Mouse (Mus musculus) midbrain, postnatal 0 days (tissue): Measurements from ENCODE around the gene Strn. TPM values are rescaled to one million over a fixed set of nuclear protein-coding genes. Genes with fewer than 3 reads are reported as not detected.

Experiments
- ATAC-seq: fragments of 200-750 bp; cut with Nextera tagmentation; 2 replicates; pipeline ENCODE4 v1.8.0; 2017; ENCODE audit warnings: moderate number of reproducible peaks, mild to moderate bottlenecking, moderate TSS enrichment, moderate library complexity; ENCODE audit not compliant: low FRiP score
- DNase-seq: peaks from one replicate; pipeline ENCODE4 v3.0.0-alpha.2; 2015; ENCODE audit warnings: low spot score
- H3K27ac ChIP-seq: fragments of 300-500 bp; sonication (generic); 2 replicates; pipeline ENCODE4 v1.5.1; 2014; ENCODE audit warnings: low read depth, mild to moderate bottlenecking, low read length, mixed read lengths
- H3K27me3 ChIP-seq: fragments of 300-500 bp; sonication (generic); 2 replicates; pipeline ENCODE4 v1.6.1; 2014; ENCODE audit warnings: low read length, control low read depth, mixed read lengths; ENCODE audit not compliant: insufficient read depth
- H3K36me3 ChIP-seq: fragments of 300-500 bp; sonication (generic); 2 replicates; pipeline ENCODE4 v1.6.1; 2014; ENCODE audit warnings: low read length, control low read depth, mixed read lengths; ENCODE audit not compliant: insufficient read depth
- H3K4me1 ChIP-seq: fragments of 300-500 bp; sonication (generic); 2 replicates; pipeline ENCODE4 v1.6.1; 2014; ENCODE audit warnings: mild to moderate bottlenecking, control low read depth, antibody characterized with exemption, low read length, mixed read lengths; ENCODE audit not compliant: insufficient read depth
- H3K4me2 ChIP-seq: fragments of 300-500 bp; sonication (generic); 2 replicates; pipeline ENCODE4 v1.6.1; 2014; ENCODE audit warnings: low read depth, mild to moderate bottlenecking, low read length, mixed read lengths; ENCODE audit not compliant: poor library complexity, severe bottlenecking
- H3K4me3 ChIP-seq: fragments of 300-500 bp; sonication (generic); 2 replicates; pipeline ENCODE4 v1.5.1; 2014; ENCODE audit warnings: low read depth, mild to moderate bottlenecking, low read length, moderate library complexity
- H3K9ac ChIP-seq: fragments of 300-500 bp; sonication (generic); replicated peaks from 2 replicates; pipeline ENCODE4 v1.6.1; 2014; ENCODE audit warnings: mild to moderate bottlenecking, low read length, moderate library complexity, mixed read lengths; ENCODE audit not compliant: poor library complexity, severe bottlenecking
- H3K9me3 ChIP-seq: fragments of 300-500 bp; sonication (generic); 2 replicates; pipeline ENCODE4 v1.6.1; 2016; ENCODE audit warnings: low read length, control low read depth
- CTCF ChIP-seq: IDR thresholded peaks from 2 replicates; pipeline ENCODE4 v1.5.1; 2016; ENCODE audit warnings: antibody characterized with exemption, mild to moderate bottlenecking
- WGBS: fragments of 180-500 bp; shearing (Covaris S2); extraction: QIAGEN DNeasy Blood & Tissue Kit; methylation state at CpG from one replicate; pipeline ENCODE4 v1.1.7; 2014; 5-methylcytosine and 5-hydroxymethylcytosine counted together
- polyA plus RNA-seq: library from polyadenylated mRNA; unstranded; fragments of >200 nt; fragmentation: Nextera tagmentation; extraction: Ambion mirVana; gene quantifications from 2 replicates; pipeline ENCODE4 v1.2.1, GENCODE M21; 2015
- total RNA-seq: library from RNA; depleted of rRNA; stranded (reverse); fragments of >200 nt; gene quantifications from 2 replicates; pipeline ENCODE4 v1.2.3, GENCODE M21; 2014

Gene Strn
- total and polyA plus RNA-seq, 2 experiments from 2014 or later: 4.2 to 22.4 TPM

DNA sequence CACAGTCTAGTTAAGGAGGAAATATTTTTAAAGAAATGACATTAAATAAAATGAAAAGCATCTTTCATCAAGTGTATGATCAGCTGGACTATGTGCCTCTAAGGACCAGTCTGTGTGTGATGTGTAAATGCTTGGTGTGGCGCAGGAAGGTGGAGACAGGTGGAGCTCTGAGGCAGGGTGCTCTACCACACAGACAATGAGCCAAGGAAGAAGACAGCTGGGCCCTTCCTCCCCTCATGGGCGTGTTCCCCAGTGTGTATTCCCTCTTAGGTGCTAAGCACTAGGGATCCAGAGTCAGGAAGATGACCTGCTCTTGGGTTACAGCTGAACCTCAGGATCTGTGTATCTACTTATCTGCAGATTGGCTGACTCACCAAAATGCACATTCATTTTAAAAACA lies 122.5 kb downstream of the Strn start:
- TF ChIP-seq CTCF: no peak
- no peaks in the 10 kb centered on the region for H3K4me1 ChIP-seq
- H3K4me2 ChIP-seq: no peak overlapping the region
- no peak overlapping the region for H3K27ac ChIP-seq
- H3K27me3 ChIP-seq: no peaks in the 10 kb centered on the region
- no peak overlapping the region for H3K9ac ChIP-seq
- ATAC-seq (no peak), DNase-seq (no peak)
- 100% methylated on average over 2 of the region's 2 CpGs for WGBS
- H3K36me3 ChIP-seq: no peaks in the 10 kb centered on the region
- no peak overlapping the region for H3K4me3 ChIP-seq
- no peaks in the 10 kb centered on the region for H3K9me3 ChIP-seq

DNA sequence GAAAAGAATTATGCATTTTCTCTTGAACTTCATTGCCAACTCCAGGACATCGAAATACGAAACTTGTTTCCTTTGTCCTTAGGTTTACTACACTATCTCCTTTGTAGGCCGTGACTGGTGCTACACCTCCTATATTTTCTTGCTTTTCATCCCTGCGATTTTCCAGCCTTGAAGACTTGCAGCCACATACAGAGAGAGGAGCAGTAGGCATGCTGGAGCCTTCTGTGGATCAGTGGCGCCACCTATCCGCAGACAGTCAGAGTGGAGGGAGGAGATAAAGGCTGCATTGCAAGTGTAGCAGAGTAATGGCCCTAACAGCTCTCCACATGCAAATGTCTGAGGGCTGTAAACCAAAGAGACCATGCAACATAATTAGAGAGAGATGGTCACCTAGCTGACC lies 125.9 kb downstream of the Strn start:
- H3K4me2 ChIP-seq: no peak overlapping the region
- TF ChIP-seq CTCF: peak; percentile 69
- no peak overlapping the region for H3K9ac ChIP-seq
- no peaks in the 10 kb centered on the region for H3K36me3 ChIP-seq
- no peaks in the 10 kb centered on the region for H3K9me3 ChIP-seq
- ATAC-seq: no peak
- no peaks in the 10 kb centered on the region for H3K27me3 ChIP-seq
- peak; percentile 22 for DNase-seq
- H3K4me1 ChIP-seq: no peaks in the 10 kb centered on the region
- no peak overlapping the region for H3K4me3 ChIP-seq
- no peak overlapping the region for H3K27ac ChIP-seq
- WGBS: 69% methylated on average over 6 of the region's 6 CpGs

DNA sequence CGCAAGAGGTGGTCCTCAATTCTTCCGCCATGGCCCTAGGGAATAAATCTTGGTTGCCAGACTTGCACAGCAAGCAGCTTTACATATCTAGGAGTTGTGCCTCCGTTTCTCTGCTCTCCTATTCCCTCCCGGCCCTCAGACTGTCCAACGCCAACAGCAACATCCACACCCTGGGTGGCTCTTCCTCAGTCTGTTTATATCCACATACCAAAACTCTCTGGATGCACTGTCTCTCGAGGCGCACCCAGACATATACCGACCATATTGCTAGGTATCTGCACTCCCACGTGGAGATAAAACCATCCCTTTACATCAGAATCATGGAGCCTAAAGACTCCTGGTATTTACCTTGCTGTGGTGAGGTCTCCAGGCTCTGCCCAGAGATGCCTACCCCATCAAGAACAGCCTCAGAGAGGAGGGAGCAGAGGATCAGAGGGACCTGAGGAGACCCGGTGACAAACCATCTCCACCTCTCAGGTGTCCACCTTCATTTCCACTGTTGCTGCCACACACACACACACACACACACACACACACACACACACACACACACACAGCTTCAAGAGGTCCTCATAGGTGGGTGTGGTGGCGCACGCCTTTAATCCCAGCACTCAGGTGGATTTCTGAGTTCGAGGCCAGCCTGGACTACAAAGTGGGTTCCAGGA lies 127.7 kb downstream of the Strn start:
- Histone ChIP-seq H3K4me2 (no peak overlapping the region), H3K4me1 (no peaks in the 10 kb centered on the region), H3K9me3 (no peaks in the 10 kb centered on the region), H3K4me3 (no peak overlapping the region), H3K36me3 (no peaks in the 10 kb centered on the region), H3K9ac (no peak overlapping the region), H3K27ac (no peak overlapping the region), H3K27me3 (no peaks in the 10 kb centered on the region)
- ATAC-seq (no peak), DNase-seq (no peak)
- TF ChIP-seq CTCF: no peak
- WGBS: 89% methylated on average over 13 of the region's 13 CpGs

DNA sequence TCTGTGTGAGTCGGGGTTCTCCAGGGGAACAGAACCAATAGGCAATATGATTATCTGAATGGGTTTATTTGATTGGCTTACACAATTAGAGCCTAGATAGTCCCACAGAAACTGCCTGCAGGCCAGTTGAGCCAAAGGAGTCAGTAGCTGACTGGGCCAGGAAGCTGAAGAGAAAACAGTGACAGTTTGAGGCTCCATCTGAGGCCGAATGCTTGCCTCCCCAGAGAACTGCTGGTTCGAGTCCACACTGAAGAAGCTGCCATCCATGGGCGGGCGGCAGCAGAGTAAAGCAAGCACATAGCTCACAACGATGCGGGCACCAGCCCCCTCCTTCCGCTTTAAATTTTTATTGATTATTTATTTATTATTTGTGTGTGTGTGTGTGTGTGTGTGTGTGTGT lies 128.3 kb downstream of the Strn start:
- H3K27me3 ChIP-seq: no peaks in the 10 kb centered on the region
- no peaks in the 10 kb centered on the region for H3K4me1 ChIP-seq
- H3K4me3 ChIP-seq: no peak overlapping the region
- DNase-seq (no peak), ATAC-seq (no peak)
- H3K9ac ChIP-seq: no peak overlapping the region
- no peak for TF ChIP-seq CTCF
- no peak overlapping the region for H3K27ac ChIP-seq
- H3K4me2 ChIP-seq: no peak overlapping the region
- WGBS: 88% methylated on average over 8 of the region's 8 CpGs
- no peaks in the 10 kb centered on the region for H3K36me3 ChIP-seq
- H3K9me3 ChIP-seq: no peaks in the 10 kb centered on the region

DNA sequence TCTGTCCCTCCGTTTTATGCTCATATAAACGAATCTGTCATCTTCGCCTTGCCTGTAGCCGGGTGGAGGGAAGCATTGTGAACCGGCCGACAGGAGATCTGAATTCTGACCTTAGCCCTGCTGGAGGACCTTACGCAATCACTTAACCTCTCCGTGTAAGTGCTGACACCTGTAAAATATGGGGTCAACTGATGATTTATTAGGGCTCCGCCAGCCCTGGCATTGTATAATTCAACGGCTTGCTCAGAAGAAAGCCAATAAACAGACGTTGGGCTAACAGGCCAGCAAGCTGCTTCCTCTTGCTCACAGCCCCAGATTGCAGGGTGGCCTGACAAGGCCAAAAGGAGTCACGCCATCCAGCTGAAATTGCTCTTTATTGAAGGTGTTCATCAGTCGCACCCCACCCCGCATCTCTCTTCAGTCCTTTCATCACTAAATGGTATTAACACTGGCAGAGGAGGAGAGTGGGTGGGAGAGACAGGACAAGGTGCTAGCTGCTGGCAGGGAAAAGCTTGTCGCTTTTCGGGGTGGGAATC lies 128.8 kb downstream of the Strn start:
- 87% methylated on average over 16 of the region's 16 CpGs for WGBS
- Histone ChIP-seq H3K9me3 (no peaks in the 10 kb centered on the region), H3K36me3 (no peaks in the 10 kb centered on the region), H3K4me3 (no peak overlapping the region), H3K27me3 (no peaks in the 10 kb centered on the region), H3K4me1 (no peaks in the 10 kb centered on the region), H3K27ac (no peak overlapping the region), H3K4me2 (no peak overlapping the region), H3K9ac (no peak overlapping the region)
- no peak for ATAC-seq
- no peak for TF ChIP-seq CTCF
- DNase-seq: no peak

DNA sequence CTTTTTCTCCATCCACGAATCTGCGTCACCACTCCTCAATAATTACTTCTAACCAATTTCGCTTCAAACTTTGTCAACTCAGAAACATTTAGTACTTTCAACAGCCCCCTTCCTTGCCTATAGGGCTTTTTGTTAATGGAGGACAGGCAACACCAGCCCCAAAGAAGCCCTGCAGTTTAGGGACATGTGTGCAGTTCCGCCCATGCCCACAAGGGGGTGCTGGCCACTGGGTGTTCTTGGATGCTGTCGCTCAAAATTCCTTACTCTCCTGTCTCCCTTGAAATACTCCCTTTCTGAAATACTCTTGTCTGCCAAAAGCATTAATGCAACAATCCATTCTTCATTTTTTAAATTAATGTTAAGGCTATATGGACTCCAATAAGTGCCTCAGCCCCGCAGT lies 132.6 kb downstream of the Strn start:
- Histone ChIP-seq H3K27ac (no peak overlapping the region), H3K9me3 (no peaks in the 10 kb centered on the region), H3K27me3 (no peaks in the 10 kb centered on the region), H3K4me2 (no peak overlapping the region), H3K9ac (no peak overlapping the region), H3K4me1 (0 out of 2 replicates have a peak, but pooled peaks cover 4% of the 10 kb centered on the region), H3K4me3 (no peak overlapping the region), H3K36me3 (no peaks in the 10 kb centered on the region)
- ATAC-seq (no peak), DNase-seq (peak; percentile 36)
- WGBS: 77% methylated on average over 6 of the region's 6 CpGs
- peak; percentile 78 for TF ChIP-seq CTCF
